Mouse (Mus musculus): ENCODE data around the gene Epo. TPM values are rescaled to one million over a fixed set of nuclear protein-coding genes. Genes with fewer than 3 reads are reported as not detected.

Epo gene
- polyA plus RNA-seq, 1 experiment: not detected

DNA sequence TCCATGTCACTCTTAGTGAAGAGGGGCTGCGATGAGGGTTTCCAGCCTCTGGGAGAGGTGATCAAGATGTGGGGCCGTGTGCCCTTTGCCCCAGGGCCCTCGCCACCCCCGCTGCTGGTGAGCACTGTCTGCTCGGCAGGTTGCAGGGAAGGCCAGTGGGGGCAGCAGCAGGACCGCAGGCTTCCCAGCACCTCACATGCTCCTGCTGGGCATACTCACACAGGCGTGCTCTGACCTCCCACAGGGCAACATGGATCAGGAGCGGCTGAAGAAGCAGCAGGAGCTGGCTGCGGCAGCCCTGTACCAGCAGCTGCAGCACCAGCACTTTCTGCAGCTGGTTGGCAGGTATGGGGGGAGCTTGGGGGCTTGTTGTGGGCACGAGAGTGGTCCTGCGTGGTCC is 10.3 kb downstream of the Epo start:
- peaks cover 13% of the 10 kb centered on the region for H3K79me2 ChIP-seq (ENCODE audit: control insufficient read depth, insufficient read depth)
- peaks cover 52% of the 10 kb centered on the region for H3K36me3 ChIP-seq (ENCODE audit: control insufficient read depth, insufficient read depth)
- peaks cover 3% of the 10 kb centered on the region for H3K79me3 ChIP-seq (ENCODE audit: low read depth)
- H3ac ChIP-seq (ENCODE audit: control insufficient read depth, insufficient read length, low read depth): no peak overlapping the region
- H3K4me3 ChIP-seq (ENCODE audit: insufficient read depth, poor library complexity, severe bottlenecking): no peak overlapping the region
- no peaks in the 10 kb centered on the region for H3K27me3 ChIP-seq (ENCODE audit: control insufficient read depth, insufficient read depth, insufficient read length)
- TF ChIP-seq FOSL1 (IDR thresholded peaks at IDR 0.05; ENCODE audit: insufficient read depth, low read length, poor library complexity, severe bottlenecking): no peak
- no peak for TF ChIP-seq MYOD1 (IDR thresholded peaks at IDR 0.05; ENCODE audit: control insufficient read depth, insufficient read length, low read depth)
- TF ChIP-seq USF1 (IDR thresholded peaks at IDR 0.05; ENCODE audit: low read depth): no peak
- TF ChIP-seq CEBPB (IDR thresholded peaks at IDR 0.05; ENCODE audit: low read depth): no peak
- no peak for TF ChIP-seq CTCF (IDR thresholded peaks at IDR 0.05; ENCODE audit: control insufficient read depth, insufficient read depth, insufficient read length)
- TF ChIP-seq MYOG (IDR thresholded peaks at IDR 0.05; ENCODE audit: control insufficient read depth, extremely low read depth, insufficient read length): no peak
- TF ChIP-seq MAX (IDR thresholded peaks at IDR 0.05): no peak

GRCm38 (mm10) chr5:137521861-137522260 is 11.2 kb downstream of the Epo start:
- TF ChIP-seq FOSL1 (IDR thresholded peaks at IDR 0.05; ENCODE audit: insufficient read depth, low read length, poor library complexity, severe bottlenecking) (no peak), CTCF (IDR thresholded peaks at IDR 0.05; ENCODE audit: control insufficient read depth, insufficient read depth, insufficient read length) (no peak), MAX (IDR thresholded peaks at IDR 0.05) (no peak), USF1 (IDR thresholded peaks at IDR 0.05; ENCODE audit: low read depth) (no peak), MYOG (IDR thresholded peaks at IDR 0.05; ENCODE audit: control insufficient read depth, extremely low read depth, insufficient read length) (no peak), MYOD1 (IDR thresholded peaks at IDR 0.05; ENCODE audit: control insufficient read depth, insufficient read length, low read depth) (no peak), CEBPB (IDR thresholded peaks at IDR 0.05; ENCODE audit: low read depth) (no peak)
- H3ac ChIP-seq (ENCODE audit: control insufficient read depth, insufficient read length, low read depth): no peak overlapping the region
- H3K79me2 ChIP-seq (ENCODE audit: control insufficient read depth, insufficient read depth): peaks cover 21% of the 10 kb centered on the region
- H3K36me3 ChIP-seq (ENCODE audit: control insufficient read depth, insufficient read depth): peaks cover 49% of the 10 kb centered on the region
- peaks cover 6% of the 10 kb centered on the region for H3K79me3 ChIP-seq (ENCODE audit: low read depth)
- H3K27me3 ChIP-seq (ENCODE audit: control insufficient read depth, insufficient read depth, insufficient read length): no peaks in the 10 kb centered on the region
- H3K4me3 ChIP-seq (ENCODE audit: insufficient read depth, poor library complexity, severe bottlenecking): no peak overlapping the region

GRCm38 (mm10) chr5:137519691-137520550 is 13.1 kb downstream of the Epo start:
- TF ChIP-seq CTCF (IDR thresholded peaks at IDR 0.05; ENCODE audit: control insufficient read depth, insufficient read depth, insufficient read length) (no peak), MYOG (IDR thresholded peaks at IDR 0.05; ENCODE audit: control insufficient read depth, extremely low read depth, insufficient read length) (no peak), FOSL1 (IDR thresholded peaks at IDR 0.05; ENCODE audit: insufficient read depth, low read length, poor library complexity, severe bottlenecking) (no peak)
- no peak overlapping the region for H3ac ChIP-seq (ENCODE audit: control insufficient read depth, insufficient read length, low read depth)
- H3K36me3 ChIP-seq (ENCODE audit: control insufficient read depth, insufficient read depth): peaks cover 33% of the 10 kb centered on the region
- no peaks in the 10 kb centered on the region for H3K27me3 ChIP-seq (ENCODE audit: control insufficient read depth, insufficient read depth, insufficient read length)
- H3K79me3 ChIP-seq (ENCODE audit: low read depth): peaks cover 23% of the 10 kb centered on the region
- H3K79me2 ChIP-seq (ENCODE audit: control insufficient read depth, insufficient read depth): peaks cover 41% of the 10 kb centered on the region
- H3K4me3 ChIP-seq (ENCODE audit: insufficient read depth, poor library complexity, severe bottlenecking): no peak overlapping the region

- Histone ChIP-seq H3K27me3 (ENCODE audit: control insufficient read depth, insufficient read depth, insufficient read length) (no peaks in the 10 kb centered on the region), H3K36me3 (ENCODE audit: control insufficient read depth, insufficient read depth) (peaks cover 24% of the 10 kb centered on the region)
Observed at GRCm38 (mm10) chr5:137518436-137518835, 14.6 kb downstream of the Epo start, which contains the start of gene Gigyf1. TSS of gene Gigyf1 (plus strand) at chr5:137518548.

GRCm38 (mm10) chr5:137514811-137515210 is 18.2 kb downstream of the Epo start:
- no peak overlapping the region for H3ac ChIP-seq (ENCODE audit: control insufficient read depth, insufficient read length, low read depth)
- H3K79me3 ChIP-seq (ENCODE audit: low read depth): peaks cover 56% of the 10 kb centered on the region
- TF ChIP-seq MYOG (IDR thresholded peaks at IDR 0.05; ENCODE audit: control insufficient read depth, extremely low read depth, insufficient read length): no peak
- TF ChIP-seq FOSL1 (IDR thresholded peaks at IDR 0.05; ENCODE audit: insufficient read depth, low read length, poor library complexity, severe bottlenecking): no peak
- TF ChIP-seq CTCF (IDR thresholded peaks at IDR 0.05; ENCODE audit: control insufficient read depth, insufficient read depth, insufficient read length): no peak
- TF ChIP-seq MAX (IDR thresholded peaks at IDR 0.05): no peak
- H3K79me2 ChIP-seq (ENCODE audit: control insufficient read depth, insufficient read depth): peaks cover 86% of the 10 kb centered on the region
- peaks cover 12% of the 10 kb centered on the region for H3K36me3 ChIP-seq (ENCODE audit: control insufficient read depth, insufficient read depth)
- no peaks in the 10 kb centered on the region for H3K27me3 ChIP-seq (ENCODE audit: control insufficient read depth, insufficient read depth, insufficient read length)
- no peak overlapping the region for H3K4me3 ChIP-seq (ENCODE audit: insufficient read depth, poor library complexity, severe bottlenecking)

More at GRCm38 (mm10) chr5:137518436-137518835, 14.6 kb downstream of the Epo start, which contains the start of gene Gigyf1:
- TF ChIP-seq FOSL1 (IDR thresholded peaks at IDR 0.05; ENCODE audit: insufficient read depth, low read length, poor library complexity, severe bottlenecking) (no peak), CTCF (IDR thresholded peaks at IDR 0.05; ENCODE audit: control insufficient read depth, insufficient read depth, insufficient read length) (peak; percentile 39), MYOG (IDR thresholded peaks at IDR 0.05; ENCODE audit: control insufficient read depth, extremely low read depth, insufficient read length) (no peak)
- Histone ChIP-seq H3K79me3 (ENCODE audit: low read depth) (peaks cover 33% of the 10 kb centered on the region), H3K4me3 (ENCODE audit: insufficient read depth, poor library complexity, severe bottlenecking) (no peak within 1 kb of the TSS), H3ac (ENCODE audit: control insufficient read depth, insufficient read length, low read depth) (no peak within 1 kb of the TSS), H3K79me2 (ENCODE audit: control insufficient read depth, insufficient read depth) (peaks cover 56% of the 10 kb centered on the region)

Data from C2C12 (cell line).